Mouse (Mus musculus) liver, embryonic 16.5 days (tissue): ENCODE data around the gene Tubb4b. TPM values are rescaled to one million over a fixed set of nuclear protein-coding genes. Genes with fewer than 3 reads are reported as not detected.
"Not testable (repeated sequence)": the region's sequence is repeated elsewhere in the genome, so short reads cannot be mapped to it uniquely, and the experiment has no call there.

Source experiments
- ATAC-seq: fragments of 200-750 bp; cut with Nextera tagmentation; 2 replicates; pipeline ENCODE4 v1.8.0; 2017; ENCODE audit warnings: low read depth, mild to moderate bottlenecking, moderate number of reproducible peaks, moderate library complexity
- H3K27ac ChIP-seq: fragments of 300-500 bp; sonication (generic); 2 replicates; pipeline ENCODE4 v1.5.1; 2014; ENCODE audit warnings: mild to moderate bottlenecking, low read length
- H3K27me3 ChIP-seq: fragments of 300-500 bp; sonication (generic); 2 replicates; pipeline ENCODE4 v1.6.1; 2014; ENCODE audit warnings: low read depth, low read length, mixed read lengths; ENCODE audit not compliant: control insufficient read depth, insufficient read depth
- H3K36me3 ChIP-seq: fragments of 300-500 bp; sonication (generic); 2 replicates; pipeline ENCODE4 v1.6.1; 2014; ENCODE audit warnings: mild to moderate bottlenecking; ENCODE audit not compliant: control insufficient read depth, insufficient read depth
- H3K4me1 ChIP-seq: fragments of 300-500 bp; sonication (generic); 2 replicates; pipeline ENCODE4 v1.6.1; 2014; ENCODE audit warnings: low read depth, low read length, mixed read lengths; ENCODE audit not compliant: control insufficient read depth
- H3K4me2 ChIP-seq: fragments of 300-500 bp; sonication (generic); 2 replicates; pipeline ENCODE4 v1.6.1; 2014; ENCODE audit warnings: low read depth, low read length, mixed read lengths
- H3K4me3 ChIP-seq: fragments of 300-500 bp; sonication (generic); 2 replicates; pipeline ENCODE4 v1.5.1; 2014; ENCODE audit warnings: low read depth, mild to moderate bottlenecking, low read length
- H3K9ac ChIP-seq: fragments of 300-500 bp; sonication (generic); 2 replicates; pipeline ENCODE4 v1.6.1; 2014; ENCODE audit warnings: low read depth, low read length
- H3K9me3 ChIP-seq: fragments of 300-500 bp; sonication (generic); replicated peaks from 2 replicates; pipeline ENCODE4 v1.6.1; 2016; ENCODE audit warnings: low read length; ENCODE audit not compliant: control insufficient read depth
- WGBS: fragments of 180-500 bp; shearing (Covaris S2); extraction: QIAGEN DNeasy Blood & Tissue Kit; methylation state at CpG from one replicate; pipeline ENCODE4 v1.1.7; 2014; ENCODE audit not compliant: insufficient replicate concordance; 5-methylcytosine and 5-hydroxymethylcytosine counted together
- polyA plus RNA-seq: library from polyadenylated mRNA; unstranded; fragments of >200 nt; fragmentation: Nextera tagmentation; extraction: Ambion mirVana; gene quantifications from 2 replicates; pipeline ENCODE4 v1.2.1, GENCODE M21; 2015

Tubb4b gene
- polyA plus RNA-seq, 1 experiment from 2014 or later: 590 TPM

GRCm38 (mm10) chr2:25256443-25257109, 32.1 kb upstream of the Tubb4b start:
- Histone ChIP-seq H3K4me1 (peaks cover 14% of the 10 kb centered on the region), H3K4me2 (peak overlapping the region; percentile 73), H3K4me3 (peak overlapping the region; percentile 100), H3K9ac (peak overlapping the region; percentile 91)
- not testable (repeated sequence) for H3K9me3 ChIP-seq, ATAC-seq, H3K36me3 ChIP-seq, H3K27me3 ChIP-seq, H3K27ac ChIP-seq
- 40% methylated on average over 11 of the region's 12 CpGs for WGBS

GRCm38 (mm10) chr2:25255284-25255779, 30.8 kb upstream of the Tubb4b start, which contains the start of gene Tmem203:
Gene Tmem203, plus strand, starts transcription at chr2:25255439.
- Histone ChIP-seq H3K27me3 (no peaks in the 10 kb centered on the region), H3K4me1 (peaks cover 14% of the 10 kb centered on the region), H3K36me3 (peaks cover 5% of the 10 kb centered on the region; the same call in 1 of the 2 replicates), H3K9ac (peak within 1 kb of the TSS; percentile 91), H3K4me2 (peak within 1 kb of the TSS; percentile 73), H3K9me3 (no peaks in the 10 kb centered on the region), H3K27ac (peak within 1 kb of the TSS; percentile 87), H3K4me3 (peak within 1 kb of the TSS; percentile 100)
- under 1% methylated on average over 39 of the region's 39 CpGs for WGBS
- ATAC-seq: peak; percentile 88

GRCm38 (mm10) chr2:25252331-25252730, 27.8 kb upstream of the Tubb4b start:
- 76% methylated on average over 1 of the region's 1 CpGs for WGBS
- Histone ChIP-seq H3K27me3 (no peaks in the 10 kb centered on the region), H3K9me3 (no peaks in the 10 kb centered on the region), H3K4me3 (no peak overlapping the region), H3K9ac (no peak overlapping the region), H3K4me1 (peaks cover 14% of the 10 kb centered on the region), H3K36me3 (peaks cover 15% of the 10 kb centered on the region), H3K27ac (no peak overlapping the region), H3K4me2 (no peak overlapping the region)
- ATAC-seq: no peak

- Histone ChIP-seq H3K27ac (no peak within 1 kb of the TSS), H3K9me3 (no peaks in the 10 kb centered on the region), H3K4me1 (peaks cover 12% of the 10 kb centered on the region), H3K4me3 (no peak within 1 kb of the TSS), H3K36me3 (peaks cover 15% of the 10 kb centered on the region), H3K9ac (no peak within 1 kb of the TSS), H3K4me2 (no peak within 1 kb of the TSS), H3K27me3 (peaks cover 20% of the 10 kb centered on the region)
- 78% methylated on average over 10 of the region's 10 CpGs for WGBS
- ATAC-seq: no peak
These were observed 21.9 kb upstream of the Tubb4b start, which contains the start of gene AL732309.1 for GRCm38 (mm10) chr2:25246183-25247072. Gene AL732309.1, minus strand, starts transcription at chr2:25246863.

GRCm38 (mm10) chr2:25244144-25244543, 19.6 kb upstream of the Tubb4b start:
- no peak for ATAC-seq
- Histone ChIP-seq H3K9ac (no peak overlapping the region), H3K4me3 (no peak overlapping the region), H3K36me3 (peaks cover 4% of the 10 kb centered on the region), H3K4me2 (no peak overlapping the region), H3K4me1 (peaks cover 19% of the 10 kb centered on the region), H3K27me3 (peaks cover 29% of the 10 kb centered on the region), H3K9me3 (no peaks in the 10 kb centered on the region), H3K27ac (no peak overlapping the region)
- WGBS: 75% methylated on average over 4 of the region's 4 CpGs

- H3K36me3 ChIP-seq: no peaks in the 10 kb centered on the region; the same call in none of the 2 replicates
- H3K4me1 ChIP-seq: peaks cover 19% of the 10 kb centered on the region
- H3K4me2 ChIP-seq: no peak overlapping the region
- WGBS: 66% methylated on average over 8 of the region's 8 CpGs
- ATAC-seq: no peak
- H3K27ac ChIP-seq: no peak overlapping the region
- no peak overlapping the region for H3K4me3 ChIP-seq
- no peak overlapping the region for H3K9ac ChIP-seq
- H3K27me3 ChIP-seq: peaks cover 29% of the 10 kb centered on the region
- no peaks in the 10 kb centered on the region for H3K9me3 ChIP-seq
These were observed 18.8 kb upstream of the Tubb4b start for GRCm38 (mm10) chr2:25243342-25243741.

- H3K4me2 ChIP-seq: peak within 1 kb of the TSS; percentile 73
- no peak for ATAC-seq
- H3K4me3 ChIP-seq: peak within 1 kb of the TSS; percentile 56
- no peak within 1 kb of the TSS for H3K27ac ChIP-seq
- 0% methylated on average over 33 of the region's 59 CpGs for WGBS
- H3K9me3 ChIP-seq: no peaks in the 10 kb centered on the region
- peaks cover 19% of the 10 kb centered on the region for H3K4me1 ChIP-seq
- no peaks in the 10 kb centered on the region; the same call in 1 of the 2 replicates for H3K36me3 ChIP-seq
- peaks cover 29% of the 10 kb centered on the region for H3K27me3 ChIP-seq
- H3K9ac ChIP-seq: peak within 1 kb of the TSS; percentile 33; the same call in 1 of the 2 replicates
These were observed 17.6 kb upstream of the Tubb4b start, which contains the start of the genes Rnf208 and Cysrt1 for GRCm38 (mm10) chr2:25242101-25242506. Gene Rnf208, plus strand, starts transcription at chr2:25242255. Gene Cysrt1, minus strand, starts transcription at chr2:25242452.

GRCm38 (mm10) chr2:25241438-25241775, 16.9 kb upstream of the Tubb4b start:
- H3K4me1 ChIP-seq: peaks cover 19% of the 10 kb centered on the region
- no peak overlapping the region for H3K9ac ChIP-seq
- H3K9me3 ChIP-seq: no peaks in the 10 kb centered on the region
- H3K27ac ChIP-seq: no peak overlapping the region
- H3K4me2 ChIP-seq: peak overlapping the region; percentile 73
- 9% methylated on average over 6 of the region's 6 CpGs for WGBS
- H3K36me3 ChIP-seq: no peaks in the 10 kb centered on the region
- H3K27me3 ChIP-seq: peaks cover 29% of the 10 kb centered on the region
- no peak overlapping the region; the same call in 1 of the 2 replicates for H3K4me3 ChIP-seq
- ATAC-seq: no peak
